ENCODE assay signal across 9 mouse cellular contexts in the genomic region with DNA sequence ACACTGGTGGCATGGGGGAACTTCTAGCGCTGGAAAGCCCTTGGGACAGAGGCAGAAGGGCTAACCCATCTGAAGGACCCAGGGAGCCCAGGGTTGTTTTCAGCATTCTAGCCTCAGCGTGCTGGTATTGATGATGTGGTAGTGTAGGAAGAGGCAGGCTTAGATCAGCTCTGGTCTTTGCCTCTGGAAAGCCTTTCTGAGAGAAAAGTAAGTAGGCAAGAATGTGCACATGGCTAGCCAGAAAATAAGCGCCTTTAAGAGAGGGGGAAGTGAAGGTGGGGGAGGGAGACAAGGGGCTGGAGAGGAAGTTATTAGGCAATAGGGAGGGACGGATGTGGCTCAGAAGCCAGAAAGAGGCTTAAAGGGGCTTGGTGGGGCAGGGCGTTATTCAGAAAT. TPM values are rescaled to one million over a fixed set of nuclear protein-coding genes. Genes with fewer than 3 reads are reported as not detected.
DNase-seq lines count a peak whose midpoint lies in the region; ATAC-seq lines count a peak whose summit lies in the region.
"Had no signal": no experiment of that assay in that cellular context is flagged by ENCODE, and none has a peak within 500 bp of the region (broad histone marks: within the 10 kb centered on the region; RNA-seq: fewer than 3 reads in every experiment).

No protein-coding gene starts in this region.

- no peaks in the 10 kb centered on the region for H3K27me3 ChIP-seq in heart, embryonic 15.5 days
- H3K27me3 ChIP-seq in limb, embryonic 15.5 days, result no peaks in the 10 kb centered on the region
- H3K27me3 ChIP-seq in midbrain, embryonic 15.5 days (replicated peaks), result no peaks in the 10 kb centered on the region

- peaks cover 4% of the 10 kb centered on the region for H3K36me3 ChIP-seq in heart, embryonic 15.5 days
- peaks cover 12% of the 10 kb centered on the region; the same call in 1 of the 2 replicates for H3K36me3 ChIP-seq in limb, embryonic 15.5 days
- no peaks in the 10 kb centered on the region for H3K36me3 ChIP-seq in midbrain, embryonic 15.5 days (replicated peaks)

- WGBS in heart, embryonic 15.5 days, result 14% methylated on average over 5 of the region's 5 CpGs
- 12% methylated on average over 5 of the region's 5 CpGs for WGBS in limb, embryonic 15.5 days
- WGBS in midbrain, embryonic 15.5 days, result 14% methylated on average over 5 of the region's 5 CpGs

- peak overlapping the region; percentile 81 for H3K4me2 ChIP-seq in heart, embryonic 15.5 days
- H3K4me2 ChIP-seq in limb, embryonic 15.5 days, result peak overlapping the region; percentile 55
- peak overlapping the region; percentile 68 for H3K4me2 ChIP-seq in midbrain, embryonic 15.5 days

- H3K27ac ChIP-seq in heart, embryonic 15.5 days, result peak overlapping the region; percentile 81
- H3K27ac ChIP-seq in limb, embryonic 15.5 days, result peak overlapping the region; percentile 81
- H3K27ac ChIP-seq in midbrain, embryonic 15.5 days, result no peak overlapping the region

- peaks cover 12% of the 10 kb centered on the region for H3K4me1 ChIP-seq in heart, embryonic 15.5 days (replicated peaks)
- peaks cover 15% of the 10 kb centered on the region for H3K4me1 ChIP-seq in limb, embryonic 15.5 days
- H3K4me1 ChIP-seq in midbrain, embryonic 15.5 days, result peaks cover 10% of the 10 kb centered on the region

- ATAC-seq in heart, embryonic 15.5 days (replicated peaks; ENCODE audit: insufficient number of reproducible peaks, insufficient read depth, low FRiP score, low read depth), result no peak
- ATAC-seq in limb, embryonic 15.5 days (ENCODE audit: insufficient number of reproducible peaks, low FRiP score, low TSS enrichment, low read depth), result no peak
- ATAC-seq in midbrain, embryonic 15.5 days (replicated peaks), result no peak; the same call in 1 of the 2 replicates
- no peak for ATAC-seq in frontal cortex, adult (ENCODE audit: low TSS enrichment)

- peak overlapping the region; percentile 50 for H3K9ac ChIP-seq in heart, embryonic 15.5 days
- peak overlapping the region; percentile 23 for H3K9ac ChIP-seq in limb, embryonic 15.5 days
- H3K9ac ChIP-seq in midbrain, embryonic 15.5 days, result peak overlapping the region; percentile 51; the same call in 1 of the 2 replicates

- no peaks in the 10 kb centered on the region for H3K9me3 ChIP-seq in heart, embryonic 15.5 days (replicated peaks)
- no peaks in the 10 kb centered on the region for H3K9me3 ChIP-seq in limb, embryonic 15.5 days
- H3K9me3 ChIP-seq in midbrain, embryonic 15.5 days, result no peaks in the 10 kb centered on the region

- H3K4me3 ChIP-seq in heart, embryonic 15.5 days, result peak overlapping the region; percentile 56
- H3K4me3 ChIP-seq in limb, embryonic 15.5 days, result peak overlapping the region; percentile 41
- H3K4me3 ChIP-seq in midbrain, embryonic 15.5 days, result peak overlapping the region; percentile 45

- peak; percentile 30 for DNase-seq in gastrocnemius, postnatal 25 days
- DNase-seq in gastrocnemius, postnatal 10 days, result no peak
- peak; percentile 33 for DNase-seq in c-Kit-positive CD71-positive TER-119-positive erythroid progenitor cells, embryonic 14.5 days (ENCODE audit: low spot score)
- no peak for DNase-seq in left cerebral cortex, adult 18-20 months (ENCODE audit: low spot score in 2 of 2)

RNA-seq across cellular contexts. Expression of gene Gm4952, which starts 25.8 kb away (rescaled TPM):
- total RNA-seq in gastrocnemius, postnatal 25 days (2021), result not detected
- not detected for total RNA-seq in gastrocnemius, postnatal 10 days (2021)
- 0.10 and 0.15 TPM in 2 replicates for polyA plus RNA-seq in heart, embryonic 15.5 days (2015; fragmentation: Nextera tagmentation; extraction: Ambion mirVana)
- 0.10 TPM in 1 of 2 replicates, not detected in the other for polyA plus RNA-seq in limb, embryonic 15.5 days (2015; fragmentation: Nextera tagmentation; extraction: Ambion mirVana)
- polyA plus RNA-seq in midbrain, embryonic 15.5 days (2015; fragmentation: Nextera tagmentation; extraction: Ambion mirVana), result 0.14 TPM in 1 of 2 replicates, not detected in the other
- not detected for total RNA-seq in left cerebral cortex, adult 18-20 months (2021)
- polyA plus RNA-seq: testis, adult 2 months had no signal

RNA-seq across cellular contexts. Expression of gene Fam111a, which starts 28.5 kb away (rescaled TPM):
- total RNA-seq in gastrocnemius, postnatal 25 days (2021), result 1 to 10 TPM; 2.5 to 3.9 TPM
- total RNA-seq in gastrocnemius, postnatal 10 days (2021), result 10 to 100 TPM in 1 of 2 experiments, 1 to 10 TPM in 1; 7.3 to 11.2 TPM
- 16.6 and 17.3 TPM in 2 replicates for polyA plus RNA-seq in heart, embryonic 15.5 days (2015; fragmentation: Nextera tagmentation; extraction: Ambion mirVana)
- polyA plus RNA-seq in limb, embryonic 15.5 days (2015; fragmentation: Nextera tagmentation; extraction: Ambion mirVana), result 24.0 and 25.5 TPM in 2 replicates
- polyA plus RNA-seq in midbrain, embryonic 15.5 days (2015; fragmentation: Nextera tagmentation; extraction: Ambion mirVana), result 5.0 and 6.0 TPM in 2 replicates
- total RNA-seq in left cerebral cortex, adult 18-20 months (2021), result 1 to 10 TPM; 1.5 to 2.0 TPM

RNA-seq across cellular contexts. Expression of gene Glyat, which starts 59.1 kb away (rescaled TPM):
- total RNA-seq in gastrocnemius, postnatal 25 days (2021), result not detected
- not detected for total RNA-seq in gastrocnemius, postnatal 10 days (2021)
- polyA plus RNA-seq in heart, embryonic 15.5 days (2015; fragmentation: Nextera tagmentation; extraction: Ambion mirVana), result not detected in 2 replicates
- not detected in 2 replicates for polyA plus RNA-seq in limb, embryonic 15.5 days (2015; fragmentation: Nextera tagmentation; extraction: Ambion mirVana)
- polyA plus RNA-seq in midbrain, embryonic 15.5 days (2015; fragmentation: Nextera tagmentation; extraction: Ambion mirVana), result not detected in 2 replicates
- not detected for total RNA-seq in left cerebral cortex, adult 18-20 months (2021)
- polyA plus RNA-seq: testis, adult 2 months had no signal

Comparison
In these comparisons a context has a peak if more than half of its experiments do, and no peak if none do; other contexts are left out.
1. DNase-seq: peak in gastrocnemius, postnatal 25 days (single experiment) and c-Kit-positive CD71-positive TER-119-positive erythroid progenitor cells, embryonic 14.5 days (single experiment); none in gastrocnemius, postnatal 10 days (single experiment) and left cerebral cortex, adult 18-20 months (0 of 2).
2. Peak in every context shown above with its lines, with median percentiles within 50 percentile points of each other: H3K4me2 ChIP-seq, H3K4me3 ChIP-seq and H3K9ac ChIP-seq.